12 mouse cellular contexts compared by ENCODE assay signal in genomic region chr13:112661687-112662086, GRCm38 (mm10). TPM values are rescaled to one million over a fixed set of nuclear protein-coding genes. Genes with fewer than 3 reads are reported as not detected.
DNase-seq lines count a peak whose midpoint lies in the region; ATAC-seq and TF ChIP-seq lines count a peak whose summit lies in the region.
"Had no signal": no experiment of that assay in that cellular context is flagged by ENCODE, and none has a peak within 500 bp of the region (broad histone marks: within the 10 kb centered on the region; RNA-seq: fewer than 3 reads in every experiment).

No protein-coding gene starts in this region.

- no peaks in the 10 kb centered on the region for H3K36me3 ChIP-seq in forebrain, embryonic 13.5 days (ENCODE audit: poor library complexity, severe bottlenecking)
- no peaks in the 10 kb centered on the region for H3K36me3 ChIP-seq in hindbrain, embryonic 15.5 days
- no peaks in the 10 kb centered on the region for H3K36me3 ChIP-seq in midbrain, embryonic 14.5 days (ENCODE audit: control insufficient read depth, insufficient read depth, low read length)

- no peak for ATAC-seq in forebrain, embryonic 13.5 days
- no peak for ATAC-seq in hindbrain, embryonic 15.5 days (ENCODE audit: low FRiP score, low read depth)
- ATAC-seq in midbrain, embryonic 14.5 days (ENCODE audit: low FRiP score, low TSS enrichment) = no peak
- no peak for ATAC-seq in monocyte, adult 5-6 weeks (replicated peaks; ENCODE audit: insufficient number of reproducible peaks, low FRiP score, low TSS enrichment, poor library complexity, severe bottlenecking)

- H3K9ac ChIP-seq in forebrain, embryonic 13.5 days = no peak overlapping the region; the same call in 1 of the 2 replicates
- H3K9ac ChIP-seq in hindbrain, embryonic 15.5 days = no peak overlapping the region
- no peak overlapping the region for H3K9ac ChIP-seq in midbrain, embryonic 14.5 days (replicated peaks; ENCODE audit: low read length)

- no peak overlapping the region for H3K27ac ChIP-seq in layer of hippocampus, adult 2 months
- no peak overlapping the region for H3K27ac ChIP-seq in forebrain, embryonic 13.5 days
- H3K27ac ChIP-seq in hindbrain, embryonic 15.5 days (replicated peaks) = no peak overlapping the region
- no peak overlapping the region for H3K27ac ChIP-seq in midbrain, embryonic 14.5 days (replicated peaks; ENCODE audit: low read depth, low read length)

- H3K9me3 ChIP-seq in forebrain, embryonic 13.5 days (replicated peaks) = no peaks in the 10 kb centered on the region
- no peaks in the 10 kb centered on the region for H3K9me3 ChIP-seq in hindbrain, embryonic 15.5 days
- H3K9me3 ChIP-seq in midbrain, embryonic 14.5 days (ENCODE audit: control insufficient read depth, low read length) = no peaks in the 10 kb centered on the region
- H3K9me3 ChIP-seq: G1E had no signal

- H3K4me3 ChIP-seq in layer of hippocampus, adult 2 months = peak overlapping the region; percentile 89
- H3K4me3 ChIP-seq in forebrain, embryonic 13.5 days = peak overlapping the region; percentile 76; the same call in 1 of the 2 replicates
- H3K4me3 ChIP-seq in hindbrain, embryonic 15.5 days = peak overlapping the region; percentile 78; the same call in 1 of the 2 replicates
- H3K4me3 ChIP-seq in midbrain, embryonic 14.5 days (replicated peaks; ENCODE audit: low read depth, low read length) = peak overlapping the region; percentile 83; the same call in 1 of the 2 replicates

- no peak for TF ChIP-seq CTCF in layer of hippocampus, adult 2 months (conservative IDR thresholded peaks at IDR 0.05)

- H3K4me1 ChIP-seq in forebrain, embryonic 13.5 days = peaks cover 7% of the 10 kb centered on the region
- peaks cover 11% of the 10 kb centered on the region for H3K4me1 ChIP-seq in hindbrain, embryonic 15.5 days (replicated peaks)
- H3K4me1 ChIP-seq in midbrain, embryonic 14.5 days (ENCODE audit: control insufficient read depth, insufficient read depth, low read length) = peaks cover 9% of the 10 kb centered on the region

- DNase-seq in layer of hippocampus, adult 2 months (ENCODE audit: low spot score in 2 of 2) = no peak
- DNase-seq in layer of hippocampus, adult 11-12 months (ENCODE audit: low spot score) = no peak
- no peak for DNase-seq in midbrain, embryonic 14.5 days
- no peak for DNase-seq in urinary bladder, postnatal 14 days (ENCODE audit: low spot score)
- DNase-seq: adrenal gland, adult 8-10 months; cerebellum, adult 11 months; gastrocnemius, postnatal 25 days; lung, postnatal 36 days had no signal

- no peaks in the 10 kb centered on the region for H3K27me3 ChIP-seq in forebrain, embryonic 13.5 days
- no peaks in the 10 kb centered on the region for H3K27me3 ChIP-seq in hindbrain, embryonic 15.5 days
- H3K27me3 ChIP-seq in midbrain, embryonic 14.5 days (ENCODE audit: control insufficient read depth, insufficient read depth, low read length) = no peaks in the 10 kb centered on the region

- WGBS in forebrain, embryonic 13.5 days = 79% methylated on average over 2 of the region's 2 CpGs
- WGBS in hindbrain, embryonic 15.5 days = 72% methylated on average over 2 of the region's 2 CpGs
- 79% methylated on average over 2 of the region's 2 CpGs for WGBS in midbrain, embryonic 14.5 days

- peak overlapping the region; percentile 73 for H3K4me2 ChIP-seq in forebrain, embryonic 13.5 days
- H3K4me2 ChIP-seq in hindbrain, embryonic 15.5 days = peak overlapping the region; percentile 91
- H3K4me2 ChIP-seq in midbrain, embryonic 14.5 days (ENCODE audit: low read length) = peak overlapping the region; percentile 81

RNA-seq across cellular contexts. Expression of gene Slc38a9, which starts 1.1 kb away (rescaled TPM):
- 10 to 100 TPM; 26.5 to 26.8 TPM for total RNA-seq in layer of hippocampus, adult 2 months (2021)
- 25.1 and 26.6 TPM in 2 replicates for polyA plus RNA-seq in forebrain, embryonic 13.5 days (2015; fragmentation: Nextera tagmentation; extraction: Ambion mirVana)
- polyA plus RNA-seq in hindbrain, embryonic 15.5 days (2015; fragmentation: Nextera tagmentation; extraction: Ambion mirVana) = 19.9 and 23.7 TPM in 2 replicates
- polyA plus RNA-seq in midbrain, embryonic 14.5 days (2014; fragmentation: Nextera tagmentation; extraction: Ambion mirVana) = 24.4 and 25.1 TPM in 2 replicates
- total RNA-seq in monocyte, adult 5-6 weeks (2017) = 33.1 to 48.4 TPM (median 35.9 TPM) in 3 replicates

RNA-seq across cellular contexts. Expression of gene Ddx4, which starts 9.4 kb away (rescaled TPM):
- 1 to 10 TPM; 1.7 to 2.0 TPM for total RNA-seq in layer of hippocampus, adult 2 months (2021)
- 0.75 and 0.87 TPM in 2 replicates for polyA plus RNA-seq in forebrain, embryonic 13.5 days (2015; fragmentation: Nextera tagmentation; extraction: Ambion mirVana)
- 1.1 and 1.2 TPM in 2 replicates for polyA plus RNA-seq in hindbrain, embryonic 15.5 days (2015; fragmentation: Nextera tagmentation; extraction: Ambion mirVana)
- 0.59 and 2.4 TPM in 2 replicates for polyA plus RNA-seq in midbrain, embryonic 14.5 days (2014; fragmentation: Nextera tagmentation; extraction: Ambion mirVana)
- total RNA-seq in monocyte, adult 5-6 weeks (2017) = 1.7 TPM in 1 of 3 replicates, not detected in the others
- total RNA-seq: gastrocnemius, postnatal 25 days had no signal
- polyA plus RNA-seq: G1E had no signal
